Mouse (Mus musculus) B cell, adult 2 months (primary cell): ENCODE results near the gene Rbbp6.
A peak's percentile ranks its signal among the peaks of the same experiment; 100 is the strongest.

Experiments
- DNase-seq, 2 experiments: peaks; one replicate each; pipeline ENCODE4 v3.0.0; 2022

Rbbp6 gene

GRCm38 (mm10) chr7:122972006-122972689 lies 6.7 kb downstream of the Rbbp6 start:
- DNase-seq, result no peak

GRCm38 (mm10) chr7:122979514-122979913 lies 14.0 kb downstream of the Rbbp6 start:
- no peak for DNase-seq

- no peak for DNase-seq
These were observed 32.7 kb downstream of the Rbbp6 start for GRCm38 (mm10) chr7:122998189-122998588.

- no peak for DNase-seq
These were observed 34.4 kb downstream of the Rbbp6 start for GRCm38 (mm10) chr7:122999871-123000396.

GRCm38 (mm10) chr7:123000796-123001195 lies 35.3 kb downstream of the Rbbp6 start:
- no peak for DNase-seq

- no peak for DNase-seq
These were observed 36.0 kb downstream of the Rbbp6 start for GRCm38 (mm10) chr7:123001341-123002027.

- no peak for DNase-seq
These were observed 36.5 kb downstream of the Rbbp6 start for GRCm38 (mm10) chr7:123002028-123002410.

GRCm38 (mm10) chr7:123003207-123003606 lies 37.7 kb downstream of the Rbbp6 start:
- no peak for DNase-seq

GRCm38 (mm10) chr7:123004442-123004841 lies 39.0 kb downstream of the Rbbp6 start:
- DNase-seq, result no peak

- no peak for DNase-seq
These were observed 40.8 kb downstream of the Rbbp6 start for GRCm38 (mm10) chr7:123006251-123006650.

GRCm38 (mm10) chr7:123007743-123008142 lies 42.3 kb downstream of the Rbbp6 start:
- DNase-seq, result no peak

- DNase-seq, result no peak
These were observed 48.0 kb downstream of the Rbbp6 start for GRCm38 (mm10) chr7:123013466-123013865.

- DNase-seq, result no peak
These were observed 49.2 kb downstream of the Rbbp6 start for GRCm38 (mm10) chr7:123014729-123015128.

- DNase-seq, result peak; percentile 67 to 70
These were observed 52.1 kb downstream of the Rbbp6 start for GRCm38 (mm10) chr7:123017627-123018026.

- no peak for DNase-seq
These were observed 59.6 kb downstream of the Rbbp6 start for GRCm38 (mm10) chr7:123025123-123025522.

GRCm38 (mm10) chr7:123030295-123030694 lies 64.8 kb downstream of the Rbbp6 start:
- no peak for DNase-seq

GRCm38 (mm10) chr7:123030709-123031181 lies 65.3 kb downstream of the Rbbp6 start:
- DNase-seq, result peak; percentile 56 to 59

- peak; percentile 43 to 48 for DNase-seq
These were observed 65.8 kb downstream of the Rbbp6 start for GRCm38 (mm10) chr7:123031211-123031743.

GRCm38 (mm10) chr7:123035314-123035713 lies 69.8 kb downstream of the Rbbp6 start:
- DNase-seq, result no peak

GRCm38 (mm10) chr7:123039302-123039701 lies 73.8 kb downstream of the Rbbp6 start:
- DNase-seq, result peak; percentile 31

- no peak for DNase-seq
These were observed 79.7 kb downstream of the Rbbp6 start for GRCm38 (mm10) chr7:123045146-123045545.

- no peak for DNase-seq
These were observed 81.1 kb downstream of the Rbbp6 start for GRCm38 (mm10) chr7:123046473-123047091.
